Mouse (Mus musculus) gastrocnemius, adult 2 months (tissue): ENCODE data around the gene Slc27a1. TPM values are rescaled to one million over a fixed set of nuclear protein-coding genes. Genes with fewer than 3 reads are reported as not detected.

Source experiments
- DNase-seq: peaks from one replicate; pipeline ENCODE4 v3.0.0; 2022
- H3K27ac ChIP-seq: fragments of 200-600 bp; 2 replicates; pipeline ENCODE4 v1.8.1; 2022; ENCODE audit warnings: mild to moderate bottlenecking
- H3K4me3 ChIP-seq: fragments of 200-600 bp; 2 replicates; pipeline ENCODE4 v1.8.1; 2022; ENCODE audit warnings: mild to moderate bottlenecking, moderate library complexity
- CTCF ChIP-seq: fragments of 200-600 bp; IDR thresholded peaks from 2 replicates; pipeline ENCODE4 v1.8.1; 2022; ENCODE audit warnings: antibody characterized with exemption, mild to moderate bottlenecking, moderate library complexity
- intact Hi-C: fragments of 180-260 bp; cut with DNase I; formaldehyde crosslinking; loops from one replicate; pipeline ENCODE4 v1.15.1; 2025
- total RNA-seq, 2 experiments: library from RNA; stranded (reverse); gene quantifications; 2 replicates each; pipeline ENCODE4 v1.2.3; 2021

The Slc27a1 gene
- total RNA-seq, 2 experiments from 2014 or later: 57.2 to 116 TPM

DNA sequence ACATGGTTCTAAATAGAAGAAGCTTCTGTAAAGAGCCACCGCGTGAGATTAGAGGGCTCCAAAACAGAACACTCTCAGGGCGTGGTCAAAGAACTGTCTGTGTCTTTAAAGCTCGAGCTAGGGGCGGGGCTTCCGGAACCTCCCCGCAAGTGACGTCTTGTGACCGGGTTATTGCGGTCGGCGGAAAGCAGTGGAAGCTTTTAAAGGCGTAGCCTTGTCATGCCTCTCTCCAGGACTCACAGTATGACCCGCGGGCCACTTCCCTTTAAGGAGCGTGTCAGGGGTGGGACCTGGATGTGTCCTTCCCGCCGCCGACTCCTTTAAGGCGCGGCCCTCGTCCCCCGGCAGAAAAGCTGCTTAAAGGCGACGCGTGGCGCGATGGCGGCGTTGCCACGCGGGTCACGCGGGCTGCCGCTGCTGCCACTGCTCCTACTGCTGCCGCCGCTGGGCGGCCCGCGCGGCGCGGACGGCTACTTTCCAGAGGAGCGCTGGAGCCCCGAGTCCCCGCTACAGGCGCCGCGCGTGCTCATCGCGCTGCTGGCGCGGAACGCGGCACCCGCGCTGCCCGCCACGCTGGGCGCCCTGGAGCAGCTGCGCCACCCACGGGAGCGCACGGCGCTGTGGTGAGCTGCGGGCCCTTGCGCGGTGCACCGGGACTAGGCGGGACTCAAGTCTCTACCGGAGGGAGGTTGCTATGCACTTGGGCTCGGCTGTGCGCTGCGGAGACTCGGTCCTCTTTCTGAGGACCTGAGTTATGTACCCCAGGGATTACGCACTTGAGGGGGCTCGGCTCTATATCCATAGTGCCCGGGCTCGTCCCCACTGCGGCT is 42.4 kb downstream of the Slc27a1 start, which contains the start of gene Colgalt1:
Gene Colgalt1 (plus strand): TSS at position 177 of the 830 bp plus-strand sequence.
- peak within 1 kb of the TSS; percentile 82 for H3K4me3 ChIP-seq
- intact Hi-C loops: no loop called here
- peak; percentile 97 for DNase-seq
- peak within 1 kb of the TSS; percentile 98 for H3K27ac ChIP-seq
- peak; percentile 42 for TF ChIP-seq CTCF

- H3K27ac ChIP-seq: peak overlapping the region; percentile 98
- no peak for TF ChIP-seq CTCF
- intact Hi-C loops: no loop called here
These were observed 43.5 kb downstream of the Slc27a1 start for GRCm38 (mm10) chr8:71612141-71612540.

GRCm38 (mm10) chr8:71613418-71613817 is 44.7 kb downstream of the Slc27a1 start:
- intact Hi-C loops: no loop called here
- no peak for DNase-seq
- H3K27ac ChIP-seq: peak overlapping the region; percentile 24; the same call in 1 of the 2 replicates

More at GRCm38 (mm10) chr8:71612141-71612540, 43.5 kb downstream of the Slc27a1 start:
- DNase-seq: no peak
- H3K4me3 ChIP-seq: peak overlapping the region; percentile 82

DNA sequence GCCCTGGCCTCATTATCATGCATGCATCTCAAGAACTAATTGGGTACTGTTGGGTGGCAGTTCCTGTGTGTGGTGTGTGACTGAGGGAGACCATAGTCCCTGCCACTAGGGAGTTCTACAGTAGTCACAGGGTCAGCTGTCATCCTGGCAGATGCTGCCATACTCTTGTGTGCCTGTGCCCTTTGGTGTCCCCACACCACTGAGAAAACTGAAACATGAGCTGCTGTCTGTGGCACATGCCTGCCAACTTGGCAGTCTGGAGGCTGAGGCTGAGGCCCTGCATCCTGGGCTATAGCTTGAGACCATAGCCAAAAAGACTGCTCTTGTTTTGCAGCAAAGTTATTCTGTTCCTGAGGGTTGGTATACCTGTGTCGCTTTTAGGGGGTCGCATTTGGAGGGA is 51.1 kb downstream of the Slc27a1 start:
- intact Hi-C loops: no loop called here
- Histone ChIP-seq H3K27ac (peak overlapping the region; percentile 84), H3K4me3 (no peak overlapping the region)
- DNase-seq: peak; percentile 88
- no peak; the same call in 1 of the 2 replicates for TF ChIP-seq CTCF

More at GRCm38 (mm10) chr8:71613418-71613817, 44.7 kb downstream of the Slc27a1 start:
- no peak for TF ChIP-seq CTCF
- no peak overlapping the region for H3K4me3 ChIP-seq

GRCm38 (mm10) chr8:71625088-71625487 is 56.4 kb downstream of the Slc27a1 start:
- DNase-seq: no peak
- Histone ChIP-seq H3K4me3 (no peak overlapping the region), H3K27ac (no peak overlapping the region)
- intact Hi-C loops: no loop called here
- no peak for TF ChIP-seq CTCF

- no peak overlapping the region for H3K4me3 ChIP-seq
- no peak overlapping the region for H3K27ac ChIP-seq
- no peak for DNase-seq
- TF ChIP-seq CTCF: no peak
- intact Hi-C loops: no loop called here
These were observed 58.1 kb downstream of the Slc27a1 start for GRCm38 (mm10) chr8:71626753-71627152.

DNA sequence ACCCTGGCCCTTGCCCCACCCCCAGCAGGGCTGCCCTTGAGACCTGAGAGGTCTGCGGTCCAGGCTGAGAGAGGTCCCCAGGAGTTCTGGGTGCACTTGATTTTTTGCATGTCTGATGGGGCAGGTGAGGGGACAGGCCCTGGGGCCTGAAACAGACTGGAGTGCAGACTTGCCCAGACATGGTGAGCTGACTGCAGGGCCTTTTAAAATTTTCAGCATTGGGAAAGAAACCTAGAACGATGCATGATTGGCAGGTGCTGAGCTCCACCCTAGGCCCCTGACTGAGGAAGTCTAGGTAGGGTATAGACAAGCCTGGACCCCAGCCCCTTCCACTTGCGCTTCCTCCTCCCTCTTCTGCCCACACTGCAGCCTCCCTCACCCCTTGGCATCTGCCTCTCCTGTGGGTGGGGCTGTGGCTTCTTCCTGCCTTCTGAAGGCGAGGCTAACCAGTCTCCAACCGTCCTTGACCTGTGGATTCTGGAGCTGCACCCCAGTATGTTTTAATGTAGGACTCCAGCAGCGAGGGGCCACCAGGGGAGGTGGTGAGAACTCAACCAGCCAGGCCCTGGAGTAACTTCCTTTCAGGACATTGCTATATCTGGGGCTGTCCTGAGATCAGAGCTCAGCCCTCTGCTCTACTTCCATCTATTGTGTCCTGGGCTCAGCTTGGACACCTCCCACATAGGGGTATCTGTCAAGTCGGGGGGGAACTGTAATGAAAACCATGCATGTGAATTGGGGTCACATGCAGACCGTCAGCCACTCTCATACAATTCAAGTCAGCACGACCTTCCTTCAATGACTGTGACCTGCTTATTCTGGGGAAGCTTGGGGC is 58.8 kb downstream of the Slc27a1 start:
- no peak for TF ChIP-seq CTCF
- intact Hi-C loops: loop anchor here (2.0 kb wide), 1 partner anchor 35 kb away; the partner anchor contains the start of gene Pgls
- Histone ChIP-seq H3K27ac (peak overlapping the region; percentile 89), H3K4me3 (no peak overlapping the region)
- no peak for DNase-seq

- Histone ChIP-seq H3K4me3 (peak overlapping the region; percentile 75), H3K27ac (peak overlapping the region; percentile 89)
- peak; percentile 47 for DNase-seq
- TF ChIP-seq CTCF: no peak
- intact Hi-C loops: loop anchor here (2.0 kb wide), 1 partner anchor 36 kb away; the partner anchor contains the start of gene Pgls
These were observed 59.9 kb downstream of the Slc27a1 start for GRCm38 (mm10) chr8:71628396-71629095.

DNA sequence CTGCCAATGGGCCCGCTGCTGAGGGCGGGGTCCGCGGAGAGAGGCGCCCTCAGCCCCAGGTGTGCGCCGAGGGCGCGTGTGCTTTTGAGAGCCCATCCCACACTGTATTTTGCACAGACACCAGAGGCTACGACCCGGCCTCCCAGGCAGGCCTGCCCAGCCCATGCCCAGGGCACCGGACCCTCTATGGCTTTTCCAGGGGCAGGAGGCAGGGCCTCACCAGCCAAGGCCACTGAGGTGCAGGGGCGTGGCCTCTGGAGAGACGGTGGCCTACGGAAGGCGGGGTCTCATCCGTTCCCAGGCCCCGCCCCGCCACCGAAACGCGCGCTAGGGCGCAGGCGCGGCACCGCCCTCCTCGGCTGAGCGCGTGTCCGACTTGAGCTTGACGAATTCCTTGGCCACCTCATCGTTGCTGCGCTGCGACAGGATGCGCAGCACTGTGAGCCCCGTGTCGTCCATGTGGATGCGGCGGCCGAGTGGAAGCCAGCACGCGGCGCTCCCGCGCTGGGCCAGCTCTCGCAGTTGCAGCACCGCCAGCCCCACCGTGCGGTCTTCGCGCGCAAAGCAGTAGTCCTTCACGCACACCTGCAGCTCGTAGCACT is 60.5 kb downstream of the Slc27a1 start:
- intact Hi-C loops: loop anchor here (2.0 kb wide), 1 partner anchor 36 kb away; the partner anchor contains the start of gene Pgls
- TF ChIP-seq CTCF: peak; percentile 52
- peak overlapping the region; percentile 89 for H3K27ac ChIP-seq
- H3K4me3 ChIP-seq: peak overlapping the region; percentile 75
- peak; percentile 95 for DNase-seq

GRCm38 (mm10) chr8:71629781-71630212 is 61.1 kb downstream of the Slc27a1 start:
- peak; percentile 72 for DNase-seq
- H3K4me3 ChIP-seq: peak overlapping the region; percentile 75
- peak overlapping the region; percentile 89 for H3K27ac ChIP-seq
- no peak for TF ChIP-seq CTCF
- intact Hi-C loops: loop anchor here (2.0 to 10.0 kb wide), 2 partner anchors 37 to 185 kb away; partner anchors contain the start of gene Pgls

DNA sequence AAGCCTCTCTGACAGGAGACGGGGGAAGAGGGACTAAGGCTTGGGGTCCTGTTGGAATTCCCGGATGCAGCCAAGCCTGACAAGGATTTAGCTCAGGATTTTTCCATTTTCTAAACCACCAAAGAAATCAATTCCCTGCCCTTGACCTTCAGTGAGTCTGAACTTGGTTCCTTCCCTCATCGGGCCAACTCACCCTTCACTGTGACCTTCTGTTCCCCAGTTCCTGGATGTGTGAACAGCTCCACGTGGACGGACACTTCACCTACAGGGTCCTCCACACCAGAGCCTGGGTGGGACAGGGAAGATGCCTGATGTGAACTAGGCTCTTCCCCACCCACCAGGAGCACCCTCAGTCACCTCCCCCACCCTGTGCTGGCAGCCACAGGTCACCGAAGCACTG is 62.1 kb downstream of the Slc27a1 start:
- intact Hi-C loops: loop anchor here (10.0 kb wide), 1 partner anchor 186 kb away; no protein-coding TSS in a partner anchor
- Histone ChIP-seq H3K4me3 (no peak overlapping the region), H3K27ac (no peak overlapping the region)
- no peak for TF ChIP-seq CTCF
- DNase-seq: no peak
